7 mouse cellular contexts compared by ENCODE assay signal in the genomic region with DNA sequence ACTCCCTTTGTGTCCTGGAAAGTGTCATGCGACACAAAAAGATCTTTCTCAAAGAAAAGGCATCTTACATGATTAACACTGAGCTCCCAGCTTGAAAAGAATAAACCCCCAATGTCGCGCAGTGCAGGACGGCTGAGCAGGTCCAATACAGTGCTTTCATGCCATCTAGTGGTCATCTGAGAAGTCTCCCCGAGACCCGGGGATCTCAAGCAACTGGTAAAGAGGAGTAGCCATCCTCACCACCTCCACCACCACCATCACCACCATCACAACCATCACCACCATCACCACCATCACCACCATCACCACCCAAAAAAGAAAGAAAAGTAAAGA.
DNase-seq lines count a peak whose midpoint lies in the region; ATAC-seq and TF ChIP-seq lines count a peak whose summit lies in the region.

No protein-coding gene starts in this region.

- H3K27ac ChIP-seq in hindbrain, postnatal 0 days: peak overlapping the region; percentile 78

- peak overlapping the region; percentile 9; the same call in 1 of the 2 replicates for H3K4me3 ChIP-seq in hindbrain, postnatal 0 days (ENCODE audit: low read length)

- H3K4me1 ChIP-seq in hindbrain, postnatal 0 days (ENCODE audit: insufficient read depth, low read length): peaks cover 7% of the 10 kb centered on the region; the same call in 1 of the 2 replicates

- TF ChIP-seq CTCF in hindbrain, postnatal 0 days (IDR thresholded peaks at IDR 0.05; ENCODE audit: low read depth): peak; percentile 95

- no peaks in the 10 kb centered on the region for H3K36me3 ChIP-seq in hindbrain, postnatal 0 days (ENCODE audit: insufficient read depth, low read length)

- peak; percentile 97 for ATAC-seq in hindbrain, postnatal 0 days
- peak; percentile 100 for ATAC-seq in megakaryocyte progenitor cell, adult 5-6 weeks (replicated peaks; ENCODE audit: poor library complexity)

- H3K4me2 ChIP-seq in hindbrain, postnatal 0 days (ENCODE audit: low read depth, low read length): peak overlapping the region; percentile 43

- peak; percentile 55 for DNase-seq in T-cell, adult 2 months (ENCODE audit: low spot score)
- peak; percentile 89 for DNase-seq in cerebellum, adult 8-10 months
- DNase-seq in frontal cortex, adult 2 months (ENCODE audit: extremely low spot score in 1 of 2, low spot score in 1 of 2): peak; percentile 93 to 97
- DNase-seq in hindbrain, postnatal 0 days (ENCODE audit: low spot score): peak; percentile 96
- DNase-seq in left cerebral cortex, adult 18-20 months (ENCODE audit: low spot score in 2 of 2): peak; percentile 83 to 89
- peak; percentile 70 for DNase-seq in right cerebral cortex, postnatal 4 days

- H3K9ac ChIP-seq in hindbrain, postnatal 0 days (replicated peaks; ENCODE audit: low read length): 0 out of 2 replicates have a peak overlapping the region, but pooled peaks have one; percentile 35

- 0% methylated on average over 6 of the region's 6 CpGs for WGBS in hindbrain, postnatal 0 days

- no peaks in the 10 kb centered on the region for H3K9me3 ChIP-seq in hindbrain, postnatal 0 days (ENCODE audit: low read length)

- no peaks in the 10 kb centered on the region for H3K27me3 ChIP-seq in hindbrain, postnatal 0 days (ENCODE audit: insufficient read depth, low read length)

Comparison
In these comparisons a context has a peak if more than half of its experiments do, and no peak if none do; other contexts are left out.
1. Peak in every context shown above with its lines: DNase-seq, ATAC-seq, H3K4me3 ChIP-seq and H3K27ac ChIP-seq.